Mouse (Mus musculus) bone marrow, adult 2 months (tissue): ENCODE measurements around the gene Prkca.

Experiments
- CTCF ChIP-seq: fragments of 200-500 bp; IDR thresholded peaks from 2 replicates; pipeline ENCODE4 v1.5.1; 2011; ENCODE audit warnings: low read length, control low read depth; ENCODE audit not compliant: control insufficient read depth, insufficient read depth
- POLR2A ChIP-seq: fragments of 200-500 bp; IDR thresholded peaks from 2 replicates; pipeline ENCODE4 v1.6.1; 2011; ENCODE audit warnings: low read depth, mild to moderate bottlenecking, control low read depth, low read length, borderline replicate concordance; ENCODE audit not compliant: control insufficient read depth

- TF ChIP-seq CTCF (no peak), POLR2A (no peak)
Measured at GRCm38 (mm10) chr11:108136341-108136740, 207.4 kb downstream of the Prkca start.
